ENCODE assay signal across 8 mouse cellular contexts in the genomic region with DNA sequence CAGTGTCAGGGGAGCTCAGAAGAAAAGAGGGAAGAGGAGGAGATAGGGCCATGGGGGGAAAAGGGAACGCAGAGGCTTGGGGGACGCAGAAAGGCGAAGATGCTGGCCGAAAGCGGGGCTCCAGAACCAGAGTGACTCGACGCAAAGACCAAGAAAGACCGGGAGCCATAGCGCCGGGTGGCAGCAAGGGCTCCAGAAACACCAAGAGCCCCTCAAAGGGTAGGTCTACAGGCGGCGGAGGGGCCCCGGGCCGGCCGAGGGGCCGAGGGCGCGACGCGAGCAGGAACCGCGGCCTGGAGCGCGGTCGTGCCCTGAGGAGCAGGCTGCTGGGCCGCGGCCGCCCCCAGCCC. TPM values are rescaled to one million over a fixed set of nuclear protein-coding genes. Genes with fewer than 3 reads are reported as not detected.
DNase-seq lines count a peak whose midpoint lies in the region; ATAC-seq lines count a peak whose summit lies in the region.

No protein-coding gene starts in this region.

- peaks cover 60% of the 10 kb centered on the region for H3K4me1 ChIP-seq in megakaryocyte, embryonic 14.5 days
- peaks cover 38% of the 10 kb centered on the region for H3K4me1 ChIP-seq in forebrain, embryonic 10.5 days
- peaks cover 35% of the 10 kb centered on the region for H3K4me1 ChIP-seq in limb, embryonic 15.5 days
- H3K4me1 ChIP-seq in stomach, embryonic 14.5 days (ENCODE audit: control insufficient read depth, insufficient read depth, low read length): peaks cover 18% of the 10 kb centered on the region

- H3K9me3 ChIP-seq in megakaryocyte, embryonic 14.5 days: no peaks in the 10 kb centered on the region
- H3K9me3 ChIP-seq in forebrain, embryonic 10.5 days: no peaks in the 10 kb centered on the region
- no peaks in the 10 kb centered on the region for H3K9me3 ChIP-seq in limb, embryonic 15.5 days
- no peaks in the 10 kb centered on the region for H3K9me3 ChIP-seq in stomach, embryonic 14.5 days (ENCODE audit: control insufficient read depth, low read depth, low read length)

- peak overlapping the region; percentile 74 for H3K4me2 ChIP-seq in limb, embryonic 15.5 days
- peak overlapping the region; percentile 59 for H3K4me2 ChIP-seq in stomach, embryonic 14.5 days (replicated peaks; ENCODE audit: low read depth, low read length)

- WGBS in forebrain, embryonic 10.5 days: 1% methylated on average over 27 of the region's 28 CpGs
- 0% methylated on average over 25 of the region's 28 CpGs for WGBS in limb, embryonic 15.5 days
- under 1% methylated on average over 21 of the region's 28 CpGs for WGBS in stomach, embryonic 14.5 days

- H3K9ac ChIP-seq in limb, embryonic 15.5 days: peak overlapping the region; percentile 100
- H3K9ac ChIP-seq in stomach, embryonic 14.5 days (replicated peaks; ENCODE audit: low read depth, low read length): peak overlapping the region; percentile 100

- H3K4me3 ChIP-seq in megakaryocyte, embryonic 14.5 days (replicated peaks): peak overlapping the region; percentile 96
- peak overlapping the region; percentile 99 for H3K4me3 ChIP-seq in forebrain, embryonic 10.5 days
- peak overlapping the region; percentile 100 for H3K4me3 ChIP-seq in limb, embryonic 15.5 days
- peak overlapping the region; percentile 99 for H3K4me3 ChIP-seq in stomach, embryonic 14.5 days (ENCODE audit: low read depth, low read length)

- H3K36me3 ChIP-seq in megakaryocyte, embryonic 14.5 days (replicated peaks; ENCODE audit: low read length): peaks cover 48% of the 10 kb centered on the region
- H3K36me3 ChIP-seq in forebrain, embryonic 10.5 days (replicated peaks): peaks cover 42% of the 10 kb centered on the region
- peaks cover 33% of the 10 kb centered on the region for H3K36me3 ChIP-seq in limb, embryonic 15.5 days
- peaks cover 32% of the 10 kb centered on the region for H3K36me3 ChIP-seq in stomach, embryonic 14.5 days (ENCODE audit: control insufficient read depth, insufficient read depth, low read length)

- no peak for DNase-seq in forebrain, embryonic 10.5 days (ENCODE audit: extremely low spot score, low spot score)
- DNase-seq in retina, embryonic 14.5 days (ENCODE audit: low spot score): no peak
- no peak for DNase-seq in spleen, adult 12 weeks (ENCODE audit: low spot score)
- DNase-seq in layer of hippocampus, adult 8-10 months (ENCODE audit: low spot score in 2 of 2): no peak

- no peaks in the 10 kb centered on the region for H3K27me3 ChIP-seq in megakaryocyte, embryonic 14.5 days (replicated peaks)
- H3K27me3 ChIP-seq in forebrain, embryonic 10.5 days (ENCODE audit: poor library complexity, severe bottlenecking): no peaks in the 10 kb centered on the region
- H3K27me3 ChIP-seq in limb, embryonic 15.5 days: no peaks in the 10 kb centered on the region
- H3K27me3 ChIP-seq in stomach, embryonic 14.5 days (ENCODE audit: control insufficient read depth, insufficient read depth, low read length): no peaks in the 10 kb centered on the region

- H3K27ac ChIP-seq in forebrain, embryonic 10.5 days: peak overlapping the region; percentile 99
- H3K27ac ChIP-seq in limb, embryonic 15.5 days: peak overlapping the region; percentile 96
- H3K27ac ChIP-seq in stomach, embryonic 14.5 days (ENCODE audit: low read length): peak overlapping the region; percentile 95

- no peak for ATAC-seq in megakaryocyte, adult 5-6 weeks (ENCODE audit: poor library complexity, severe bottlenecking)
- no peak for ATAC-seq in limb, embryonic 15.5 days (ENCODE audit: insufficient number of reproducible peaks, low FRiP score, low TSS enrichment, low read depth)
- ATAC-seq in stomach, embryonic 14.5 days (ENCODE audit: insufficient number of reproducible peaks, insufficient read depth, low FRiP score, low read depth): no peak

RNA-seq across cellular contexts. Expression of a gene that starts 0.5 kb away (rescaled TPM):
- 1,080 and 3,273 TPM in 2 replicates for polyA plus RNA-seq in megakaryocyte, embryonic 14.5 days (2012; ENCODE audit: insufficient read depth, low replicate concordance)
- 144 and 172 TPM in 2 replicates for total RNA-seq in megakaryocyte, adult 5-6 weeks (2015)
- total RNA-seq in megakaryocyte, adult 5-6 weeks (2017): 35.8 and 60.6 TPM in 2 replicates
- polyA plus RNA-seq in forebrain, embryonic 10.5 days (2016; fragmentation: Nextera tagmentation; extraction: Ambion mirVana): 195 and 200 TPM in 2 replicates
- polyA plus RNA-seq in limb, embryonic 15.5 days (2015; fragmentation: Nextera tagmentation; extraction: Ambion mirVana): 142 and 147 TPM in 2 replicates
- 209 and 222 TPM in 2 replicates for polyA plus RNA-seq in stomach, embryonic 14.5 days (2014; fragmentation: Nextera tagmentation; extraction: Ambion mirVana)
- 100 to 1,000 TPM; 302 to 328 (median 308) TPM for total RNA-seq in layer of hippocampus, adult 8-10 months (2022)

RNA-seq across cellular contexts. Expression of a gene that starts 11.7 kb away (rescaled TPM):
- polyA plus RNA-seq in megakaryocyte, embryonic 14.5 days (2012; ENCODE audit: insufficient read depth, low replicate concordance): 2.5 and 22.3 TPM in 2 replicates
- total RNA-seq in megakaryocyte, adult 5-6 weeks (2015): 78.7 and 81.4 TPM in 2 replicates
- total RNA-seq in megakaryocyte, adult 5-6 weeks (2017): 103 and 120 TPM in 2 replicates
- polyA plus RNA-seq in forebrain, embryonic 10.5 days (2016; fragmentation: Nextera tagmentation; extraction: Ambion mirVana): 3.3 and 3.9 TPM in 2 replicates
- 14.6 and 18.6 TPM in 2 replicates for polyA plus RNA-seq in limb, embryonic 15.5 days (2015; fragmentation: Nextera tagmentation; extraction: Ambion mirVana)
- polyA plus RNA-seq in stomach, embryonic 14.5 days (2014; fragmentation: Nextera tagmentation; extraction: Ambion mirVana): 16.4 and 19.6 TPM in 2 replicates
- 10 to 100 TPM in 2 of 4 experiments, 1 to 10 TPM in 2; 6.3 to 45.4 (median 25.7) TPM for total RNA-seq in layer of hippocampus, adult 8-10 months (2022)

RNA-seq across cellular contexts. Expression of a gene that starts 24.0 kb away (rescaled TPM):
- polyA plus RNA-seq in megakaryocyte, embryonic 14.5 days (2012; ENCODE audit: insufficient read depth, low replicate concordance): 5.9 and 24.8 TPM in 2 replicates
- total RNA-seq in megakaryocyte, adult 5-6 weeks (2015): 425 and 434 TPM in 2 replicates
- 495 and 596 TPM in 2 replicates for total RNA-seq in megakaryocyte, adult 5-6 weeks (2017)
- 3.3 and 4.7 TPM in 2 replicates for polyA plus RNA-seq in forebrain, embryonic 10.5 days (2016; fragmentation: Nextera tagmentation; extraction: Ambion mirVana)
- 25.8 and 27.5 TPM in 2 replicates for polyA plus RNA-seq in limb, embryonic 15.5 days (2015; fragmentation: Nextera tagmentation; extraction: Ambion mirVana)
- 18.5 and 21.1 TPM in 2 replicates for polyA plus RNA-seq in stomach, embryonic 14.5 days (2014; fragmentation: Nextera tagmentation; extraction: Ambion mirVana)
- 10 to 100 TPM in 1 of 4 experiments, 1 to 10 TPM in 3; 5.0 to 13.2 (median 7.1) TPM for total RNA-seq in layer of hippocampus, adult 8-10 months (2022)

RNA-seq across cellular contexts. Expression of a gene that starts 29.2 kb away (rescaled TPM):
- 613 and 1,584 TPM in 2 replicates for polyA plus RNA-seq in megakaryocyte, embryonic 14.5 days (2012; ENCODE audit: insufficient read depth, low replicate concordance)
- 87.9 and 91.7 TPM in 2 replicates for total RNA-seq in megakaryocyte, adult 5-6 weeks (2015)
- 72.4 and 90.5 TPM in 2 replicates for total RNA-seq in megakaryocyte, adult 5-6 weeks (2017)
- 65.9 and 69.0 TPM in 2 replicates for polyA plus RNA-seq in forebrain, embryonic 10.5 days (2016; fragmentation: Nextera tagmentation; extraction: Ambion mirVana)
- 49.6 and 51.8 TPM in 2 replicates for polyA plus RNA-seq in limb, embryonic 15.5 days (2015; fragmentation: Nextera tagmentation; extraction: Ambion mirVana)
- 86.5 and 89.0 TPM in 2 replicates for polyA plus RNA-seq in stomach, embryonic 14.5 days (2014; fragmentation: Nextera tagmentation; extraction: Ambion mirVana)
- total RNA-seq in layer of hippocampus, adult 8-10 months (2022): 100 to 1,000 TPM; 291 to 311 (median 298) TPM

RNA-seq across cellular contexts. Expression of a gene that starts 30.0 kb away (rescaled TPM):
- polyA plus RNA-seq in megakaryocyte, embryonic 14.5 days (2012; ENCODE audit: insufficient read depth, low replicate concordance): 12.1 TPM in 1 of 2 replicates, not detected in the other
- 11.7 and 13.3 TPM in 2 replicates for total RNA-seq in megakaryocyte, adult 5-6 weeks (2015)
- 7.3 and 11.2 TPM in 2 replicates for total RNA-seq in megakaryocyte, adult 5-6 weeks (2017)
- polyA plus RNA-seq in forebrain, embryonic 10.5 days (2016; fragmentation: Nextera tagmentation; extraction: Ambion mirVana): 0.16 and 0.32 TPM in 2 replicates
- polyA plus RNA-seq in limb, embryonic 15.5 days (2015; fragmentation: Nextera tagmentation; extraction: Ambion mirVana): 1.0 and 1.2 TPM in 2 replicates
- polyA plus RNA-seq in stomach, embryonic 14.5 days (2014; fragmentation: Nextera tagmentation; extraction: Ambion mirVana): 1.4 and 1.8 TPM in 2 replicates
- total RNA-seq in layer of hippocampus, adult 8-10 months (2022): 1 to 10 TPM in 1 of 4 experiments, under 1 TPM in 3; 0.53 to 1.4 (median 0.71) TPM
